Mouse (Mus musculus) thymus, postnatal 36 days (tissue): ENCODE measurements around the gene Ctf1.
A peak's percentile ranks its signal among the peaks of the same experiment; 100 is the strongest.
"Not testable (repeated sequence)": the region's sequence is repeated elsewhere in the genome, so short reads cannot be mapped to it uniquely, and the experiment has no call there.

Source experiments
- DNase-seq, 2 experiments: peaks; one replicate each; pipeline ENCODE4 v3.0.0; 2022; ENCODE audit warnings: mixed read lengths in 2 of 2

The Ctf1 gene

GRCm38 (mm10) chr7:127693730-127694129, 18.8 kb upstream of the Ctf1 start:
- not testable (repeated sequence) for DNase-seq

- DNase-seq: no peak
These were observed 13.6 kb upstream of the Ctf1 start for GRCm38 (mm10) chr7:127698986-127699385.

- DNase-seq: no peak
These were observed 11.7 kb upstream of the Ctf1 start for GRCm38 (mm10) chr7:127700712-127701331.

- no peak for DNase-seq
These were observed 8.9 kb upstream of the Ctf1 start for GRCm38 (mm10) chr7:127703561-127704178.

GRCm38 (mm10) chr7:127704598-127704997, 7.9 kb upstream of the Ctf1 start:
- no peak for DNase-seq

- no peak for DNase-seq
These were observed 6.8 kb upstream of the Ctf1 start for GRCm38 (mm10) chr7:127705706-127706105.

GRCm38 (mm10) chr7:127707045-127707956, 5.2 kb upstream of the Ctf1 start:
- DNase-seq: peak in 1 of 2 experiments; percentile 53

- DNase-seq: peak; percentile 81 to 85
These were observed 4.7 kb upstream of the Ctf1 start for GRCm38 (mm10) chr7:127707957-127708206.

GRCm38 (mm10) chr7:127708207-127709078, 4.1 kb upstream of the Ctf1 start, which contains the start of gene Bcl7c:
Bcl7c (minus strand) TSS chr7:127708933.
- peak; percentile 82 for DNase-seq

GRCm38 (mm10) chr7:127709261-127709979, 3.1 kb upstream of the Ctf1 start:
- no peak for DNase-seq

GRCm38 (mm10) chr7:127711031-127711430, 1.5 kb upstream of the Ctf1 start:
- no peak for DNase-seq

GRCm38 (mm10) chr7:127711456-127711855, 1.1 kb upstream of the Ctf1 start:
- DNase-seq: no peak

- DNase-seq: no peak
These were observed 2.3 kb downstream of the Ctf1 start for GRCm38 (mm10) chr7:127714816-127715215.

- peak; percentile 70 to 72 for DNase-seq
These were observed 4.5 kb downstream of the Ctf1 start for GRCm38 (mm10) chr7:127716992-127717391.

- DNase-seq: no peak
These were observed 5.8 kb downstream of the Ctf1 start for GRCm38 (mm10) chr7:127718339-127718738.

- no peak for DNase-seq
These were observed 6.7 kb downstream of the Ctf1 start for GRCm38 (mm10) chr7:127719258-127719657.

GRCm38 (mm10) chr7:127725490-127725889, 13.0 kb downstream of the Ctf1 start:
- DNase-seq: no peak

GRCm38 (mm10) chr7:127725924-127726323, 13.4 kb downstream of the Ctf1 start:
- DNase-seq: no peak

GRCm38 (mm10) chr7:127727898-127728297, 15.4 kb downstream of the Ctf1 start:
- DNase-seq: no peak

- no peak for DNase-seq
These were observed 17.6 kb downstream of the Ctf1 start for GRCm38 (mm10) chr7:127730170-127730569.

GRCm38 (mm10) chr7:127732066-127732465, 19.5 kb downstream of the Ctf1 start, which contains the start of gene Ctf2:
Ctf2 (minus strand) TSS chr7:127732166.
- not testable (repeated sequence) for DNase-seq
